Mouse (Mus musculus): Measurements from ENCODE around the gene Galntl6.
A peak's percentile ranks its signal among the peaks of the same experiment; 100 is the strongest.

Gene Galntl6

GRCm38 (mm10) chr8:57965508-57965907 is 946.9 kb downstream of the Galntl6 start:
- DNase-seq (ENCODE audit: low spot score in 2 of 2), result no peak

GRCm38 (mm10) chr8:57962286-57963110 is 949.9 kb downstream of the Galntl6 start:
- DNase-seq (ENCODE audit: low spot score in 2 of 2), result no peak

GRCm38 (mm10) chr8:57959136-57959535 is 953.3 kb downstream of the Galntl6 start:
- DNase-seq (ENCODE audit: low spot score in 2 of 2), result no peak

GRCm38 (mm10) chr8:57958121-57958901 is 954.1 kb downstream of the Galntl6 start:
- no peak for DNase-seq (ENCODE audit: low spot score in 2 of 2)

GRCm38 (mm10) chr8:57955501-57955900 is 956.9 kb downstream of the Galntl6 start:
- no peak for DNase-seq (ENCODE audit: low spot score in 2 of 2)

- DNase-seq (ENCODE audit: low spot score in 2 of 2), result no peak
These were observed 971.3 kb downstream of the Galntl6 start for GRCm38 (mm10) chr8:57941113-57941512.

GRCm38 (mm10) chr8:57939856-57940420 is 972.5 kb downstream of the Galntl6 start:
- DNase-seq (ENCODE audit: low spot score in 2 of 2), result no peak

GRCm38 (mm10) chr8:57939177-57939855 is 973.1 kb downstream of the Galntl6 start:
- DNase-seq (ENCODE audit: low spot score in 2 of 2), result peak; percentile 12 to 52

GRCm38 (mm10) chr8:57927074-57927473 is 985.4 kb downstream of the Galntl6 start:
- DNase-seq (ENCODE audit: low spot score in 2 of 2), result no peak

- no peak for DNase-seq (ENCODE audit: low spot score in 2 of 2)
These were observed 988.9 kb downstream of the Galntl6 start for GRCm38 (mm10) chr8:57923556-57923955.

- no peak for DNase-seq (ENCODE audit: low spot score in 2 of 2)
These were observed 989.3 kb downstream of the Galntl6 start for GRCm38 (mm10) chr8:57923130-57923529.

- DNase-seq (ENCODE audit: low spot score in 2 of 2), result no peak
These were observed 990.0 kb downstream of the Galntl6 start for GRCm38 (mm10) chr8:57922214-57923070.

GRCm38 (mm10) chr8:57920326-57920903 is 992.0 kb downstream of the Galntl6 start:
- DNase-seq (ENCODE audit: low spot score in 2 of 2), result no peak

GRCm38 (mm10) chr8:57918720-57919640 is 993.5 kb downstream of the Galntl6 start:
- DNase-seq (ENCODE audit: low spot score in 2 of 2), result no peak

GRCm38 (mm10) chr8:57893360-57893759 is 1019.1 kb downstream of the Galntl6 start:
- DNase-seq (ENCODE audit: low spot score in 2 of 2), result no peak

- no peak for DNase-seq (ENCODE audit: low spot score in 2 of 2)
These were observed 1020.3 kb downstream of the Galntl6 start for GRCm38 (mm10) chr8:57892115-57892514.

GRCm38 (mm10) chr8:57890159-57890558 is 1022.3 kb downstream of the Galntl6 start:
- DNase-seq (ENCODE audit: low spot score in 2 of 2), result peak in 1 of 2 experiments; percentile 71

- DNase-seq (ENCODE audit: low spot score in 2 of 2), result no peak
These were observed 1023.6 kb downstream of the Galntl6 start for GRCm38 (mm10) chr8:57888831-57889230.

- peak; percentile 41 to 49 for DNase-seq (ENCODE audit: low spot score in 2 of 2)
These were observed 1033.0 kb downstream of the Galntl6 start for GRCm38 (mm10) chr8:57879452-57879851.
